Mouse (Mus musculus): Measurements from ENCODE around the gene Fam162a.
A peak's percentile ranks its signal among the peaks of the same experiment; 100 is the strongest.
"Not testable (repeated sequence)": the region's sequence is repeated elsewhere in the genome, so short reads cannot be mapped to it uniquely, and the experiment has no call there.

The Fam162a gene

DNA sequence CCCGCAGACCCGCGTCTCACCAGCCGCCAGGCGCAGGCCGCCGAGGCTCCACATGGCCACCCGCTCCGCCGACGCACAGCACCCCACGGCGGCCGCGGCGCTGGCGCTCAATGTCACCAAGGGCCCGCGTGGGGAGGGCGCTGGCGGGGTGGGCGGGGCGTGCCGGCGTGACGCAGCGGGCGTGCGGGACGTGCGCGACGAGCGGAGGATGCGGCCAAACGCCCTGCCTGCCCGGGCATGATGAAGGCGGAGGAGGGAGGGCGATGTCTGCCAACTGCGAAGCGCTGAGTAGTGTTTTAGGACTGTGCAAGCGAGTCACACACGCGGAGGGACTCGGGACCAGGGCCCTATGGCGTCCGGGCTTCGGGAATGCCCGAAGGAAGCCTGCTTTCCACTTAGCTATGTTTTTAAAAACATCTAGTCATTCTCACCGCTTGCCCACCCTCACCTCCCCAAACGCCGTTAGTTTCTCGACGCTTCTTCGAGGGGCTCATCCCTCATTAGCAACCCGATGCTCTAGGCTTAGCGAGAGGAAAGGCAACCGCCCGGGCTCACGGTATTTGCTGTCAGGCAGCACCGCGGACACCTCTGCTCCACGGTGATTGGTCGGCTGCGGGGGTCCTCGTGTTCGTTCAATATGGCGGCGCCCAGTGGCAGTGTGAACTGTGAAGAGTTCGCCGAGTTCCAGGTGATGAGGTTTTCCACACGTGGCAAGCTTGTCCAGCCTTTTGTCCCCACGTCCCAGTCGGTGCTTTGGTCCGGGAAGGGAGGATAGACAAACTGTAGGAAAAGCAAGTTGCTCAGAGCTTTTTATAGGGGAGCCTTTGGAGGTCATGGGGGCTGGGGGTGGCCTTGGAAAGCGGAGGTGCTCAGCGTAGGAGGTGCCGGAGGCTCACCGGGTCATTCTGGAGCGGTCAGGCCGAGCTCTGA is at the start of gene Fam162a, which contains the start of gene Ccdc58:
Fam162a (minus strand) TSS at position 145 of the 930 bp plus-strand sequence.
Ccdc58 (plus strand) TSS at position 236 of the 930 bp plus-strand sequence.
- DNase-seq (ENCODE audit: low spot score): peak; percentile 82

DNA sequence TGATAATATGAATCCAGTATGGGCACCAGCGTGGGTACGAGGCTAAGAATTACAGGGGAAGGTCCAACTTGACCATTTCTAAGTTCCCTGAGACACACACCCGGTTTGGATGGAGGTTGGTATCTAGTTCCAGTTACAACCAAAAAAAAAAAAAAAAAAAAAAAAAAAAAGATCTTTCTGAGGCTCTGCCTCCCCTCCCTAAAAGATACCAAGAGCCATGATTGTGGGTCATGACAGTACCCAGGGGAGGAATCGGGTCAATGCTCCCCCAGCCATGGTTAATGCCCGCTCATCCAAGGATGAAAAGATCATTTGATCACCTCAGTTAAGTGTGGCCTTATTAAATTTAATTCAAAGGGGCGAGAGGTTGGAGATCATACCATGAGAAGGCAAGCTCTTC is 44.4 kb upstream of the Fam162a start:
- not testable (repeated sequence) for DNase-seq (ENCODE audit: low spot score)

DNA sequence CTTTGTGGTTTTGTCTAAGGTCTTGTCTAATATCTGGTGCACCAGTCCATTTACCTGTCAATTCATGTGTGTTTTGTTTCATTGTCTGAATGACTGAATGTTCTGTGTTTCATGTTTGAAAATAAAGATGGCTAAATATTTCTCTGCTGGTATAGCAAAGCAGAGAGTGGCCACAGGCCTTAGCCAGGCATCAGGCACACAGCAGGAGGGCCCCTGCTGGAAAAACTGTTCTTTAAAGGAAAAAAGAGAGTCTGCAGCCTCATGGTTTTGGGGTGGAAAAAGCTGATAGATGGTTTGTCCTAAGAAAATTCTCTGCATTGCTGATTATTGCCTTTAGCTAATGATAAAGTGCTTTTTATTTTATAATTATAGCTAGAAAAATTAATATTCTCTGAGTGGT is 40.1 kb upstream of the Fam162a start:
- DNase-seq (ENCODE audit: low spot score): not testable (repeated sequence)

DNA sequence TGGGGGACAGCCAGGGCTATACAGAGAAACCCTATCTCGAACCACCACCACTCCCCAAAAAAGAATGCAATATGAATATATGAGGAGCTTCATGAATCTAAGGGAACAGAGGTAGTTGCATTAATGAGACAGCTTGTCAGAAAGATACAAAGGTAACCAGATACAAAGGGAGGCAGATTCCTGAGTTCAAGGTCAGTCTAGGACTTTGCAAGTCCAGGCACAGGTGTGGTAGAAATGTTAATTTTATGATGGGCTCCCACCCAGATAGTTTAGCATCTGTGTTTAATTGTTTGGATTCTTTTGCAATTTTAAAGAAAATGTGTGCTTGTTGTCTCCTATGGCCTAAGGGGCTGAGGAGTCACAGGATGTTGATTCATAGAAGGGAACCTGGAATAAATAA is 30.8 kb upstream of the Fam162a start:
- no peak for DNase-seq (ENCODE audit: low spot score)

DNA sequence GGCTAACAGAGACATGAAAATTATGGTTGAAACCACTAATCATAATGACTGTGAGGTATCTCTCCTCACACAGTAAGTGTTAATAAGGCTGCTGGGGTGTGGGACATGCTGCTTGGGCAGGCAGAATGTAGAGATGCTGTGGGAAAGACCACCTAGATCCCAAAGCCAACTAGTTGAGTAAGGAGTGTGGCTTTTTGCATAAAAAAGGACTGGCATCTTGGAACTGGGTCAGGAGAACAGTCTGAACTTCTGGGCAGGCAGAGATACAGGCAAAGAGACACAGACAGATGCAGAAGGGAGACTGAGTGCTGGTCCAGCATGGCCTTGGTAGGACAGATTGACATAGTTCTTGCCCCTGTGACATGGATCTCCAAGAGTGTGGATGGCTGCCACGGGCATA is 30.1 kb upstream of the Fam162a start:
- no peak for DNase-seq (ENCODE audit: low spot score)

DNA sequence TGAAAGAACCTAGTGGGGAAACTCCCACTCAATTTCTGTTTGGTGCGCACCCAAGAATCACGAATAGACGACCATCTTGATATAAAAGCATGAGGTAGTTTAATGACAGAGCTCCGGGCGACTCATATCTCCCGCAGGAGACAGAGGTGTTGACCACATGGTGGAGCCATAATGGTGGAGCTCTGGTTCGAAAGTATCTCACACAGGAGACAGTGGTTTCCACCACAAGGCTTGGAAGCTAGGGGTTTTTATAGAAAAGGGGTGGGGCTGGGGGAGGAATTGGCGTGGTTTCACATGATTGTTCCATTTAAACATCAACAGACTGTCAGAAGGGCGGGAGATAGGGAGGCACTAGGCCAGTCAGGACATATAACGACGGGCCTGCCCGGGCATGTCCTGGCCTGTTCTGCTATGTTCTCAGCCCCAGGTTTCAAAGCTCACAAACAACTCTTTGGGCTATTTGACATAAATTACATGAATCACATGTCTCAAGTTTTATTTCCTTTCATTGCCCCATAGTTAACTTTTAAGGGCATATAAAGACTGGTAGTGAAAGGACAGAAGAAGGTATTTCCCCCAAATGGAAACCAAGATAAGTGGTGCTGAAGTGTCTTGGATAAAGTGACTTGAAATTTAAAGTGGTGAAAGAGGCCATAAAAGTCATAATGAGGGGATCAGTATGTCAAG is 26.6 kb upstream of the Fam162a start:
- DNase-seq (ENCODE audit: low spot score): not testable (repeated sequence)

DNA sequence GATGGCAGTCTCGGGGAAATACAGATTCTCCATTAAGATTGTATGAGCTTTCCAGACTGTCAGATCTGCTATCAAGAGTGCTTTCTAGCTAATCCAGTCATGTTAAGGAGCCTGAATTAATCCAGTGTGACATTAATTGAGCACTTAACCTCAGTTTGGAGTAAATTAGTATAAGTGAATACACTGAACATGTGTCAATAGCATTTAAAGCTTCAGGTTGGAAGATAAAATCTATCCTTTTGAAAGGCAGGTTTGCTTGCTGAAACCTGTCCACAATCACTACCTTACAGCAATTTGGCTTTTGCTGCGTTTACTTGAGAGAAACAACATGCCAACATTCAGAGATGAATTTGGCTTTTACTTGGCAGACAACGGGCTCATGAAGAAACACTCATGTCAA is 22.7 kb upstream of the Fam162a start:
- no peak for DNase-seq (ENCODE audit: low spot score)

DNA sequence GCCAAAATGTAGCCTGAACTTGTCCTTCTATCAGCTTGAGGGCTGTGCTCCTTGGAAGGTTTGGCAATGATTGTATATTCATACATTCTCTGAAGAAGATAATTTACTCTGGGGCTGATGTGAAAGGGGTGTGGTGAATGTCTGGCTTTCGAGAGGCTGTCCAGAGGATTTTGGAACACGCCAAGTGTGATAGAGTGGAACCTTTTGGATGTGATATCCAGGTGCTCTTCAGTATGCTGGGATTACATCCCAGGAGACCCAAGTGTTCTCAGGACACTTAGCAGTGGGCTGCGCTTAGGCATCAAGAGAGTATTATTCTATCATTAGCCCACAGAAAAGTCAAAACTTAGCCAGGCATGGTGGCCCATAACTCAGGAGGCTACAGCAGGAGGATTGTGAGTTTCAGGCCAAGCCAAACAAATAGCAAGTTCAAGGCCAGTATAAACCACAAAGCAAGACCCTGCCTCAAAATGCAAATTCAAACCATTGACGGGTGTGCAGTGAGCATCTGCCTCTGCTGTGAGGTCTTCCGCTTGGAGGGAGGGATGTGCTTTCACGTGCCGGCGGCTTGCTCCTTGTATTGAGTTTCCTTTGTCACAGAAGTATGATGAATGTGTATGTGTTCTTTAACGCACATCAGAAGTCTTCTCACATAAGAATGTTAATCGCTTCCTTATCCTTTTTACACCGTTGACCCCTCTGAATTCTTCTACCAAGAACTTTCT is 19.6 kb upstream of the Fam162a start:
- DNase-seq (ENCODE audit: low spot score): no peak

DNA sequence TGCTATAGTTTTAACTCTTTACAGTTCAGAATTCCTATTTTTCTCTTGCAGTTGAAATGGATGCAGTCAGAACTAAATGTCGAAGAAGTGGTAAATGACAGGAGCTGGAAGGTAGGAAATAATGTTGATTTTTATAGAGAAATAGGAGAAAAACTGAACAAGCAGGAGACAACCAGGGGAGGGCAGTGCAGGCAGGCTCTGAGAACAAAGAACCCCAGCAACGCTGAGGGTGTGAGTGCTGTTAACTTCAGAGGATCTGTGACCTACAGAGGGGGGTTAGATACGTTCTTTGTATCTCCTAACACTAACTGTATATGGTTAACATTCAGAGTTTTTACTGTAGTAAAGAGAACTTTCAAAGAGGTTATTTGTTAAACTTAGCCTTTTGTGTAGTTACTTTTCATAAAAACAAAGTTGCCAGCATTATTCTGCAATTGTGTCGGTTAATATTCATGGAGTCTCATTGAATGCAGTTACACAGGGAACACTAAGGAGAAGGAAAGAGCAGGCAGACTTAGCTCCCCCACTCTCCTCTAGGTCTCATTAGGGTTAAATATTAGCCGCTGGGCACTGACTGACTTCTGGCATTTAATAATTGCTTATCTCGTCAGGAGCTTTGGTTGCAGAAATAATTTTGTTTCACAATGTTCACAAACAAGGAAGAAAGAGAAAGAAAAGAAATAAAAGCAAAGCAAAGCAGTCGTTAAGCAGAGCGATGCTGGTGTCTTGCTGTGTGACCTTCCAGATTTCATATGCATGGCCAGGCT is 18.6 kb upstream of the Fam162a start:
- no peak for DNase-seq (ENCODE audit: low spot score)

DNA sequence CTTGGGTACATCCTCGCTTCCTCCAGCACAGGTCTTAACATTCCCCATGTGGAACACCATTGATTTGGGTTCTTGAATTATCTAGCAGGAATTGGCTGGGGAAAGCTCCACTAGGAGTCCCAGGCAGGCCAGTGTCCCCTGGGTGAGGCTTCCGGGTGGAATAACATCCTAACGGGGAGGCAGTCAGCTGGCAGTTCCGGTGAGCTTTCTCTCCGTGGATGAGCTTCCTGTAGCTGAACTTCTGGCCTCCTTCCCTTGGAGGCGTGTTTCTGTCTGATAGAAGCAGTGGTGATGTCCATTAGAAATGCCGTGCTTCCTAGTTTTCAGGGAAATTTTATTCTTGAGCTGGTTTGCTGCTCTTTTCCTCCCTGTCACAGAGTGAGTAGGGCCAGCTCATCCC is 17.7 kb upstream of the Fam162a start:
- DNase-seq (ENCODE audit: low spot score): no peak

DNA sequence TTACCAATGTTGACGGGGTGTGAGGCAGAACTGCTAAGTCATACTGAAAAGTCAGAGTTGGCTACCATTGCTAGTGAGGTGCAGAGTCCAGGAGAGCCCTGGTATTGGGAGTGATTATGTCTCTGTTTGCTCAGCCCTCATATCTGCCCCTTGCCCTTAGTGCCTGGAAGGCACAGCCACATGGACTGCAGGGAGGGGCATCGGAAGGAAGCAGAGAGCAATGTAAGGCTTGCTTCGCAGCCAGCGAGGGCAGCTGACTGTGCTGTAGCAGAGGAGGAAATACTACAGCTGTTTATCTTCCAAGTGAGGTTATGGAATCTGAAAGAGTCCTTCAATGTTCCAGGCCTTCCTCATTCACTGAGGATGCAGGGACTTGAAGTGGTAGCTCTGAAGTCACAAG is 16.5 kb upstream of the Fam162a start:
- DNase-seq (ENCODE audit: low spot score): no peak

DNA sequence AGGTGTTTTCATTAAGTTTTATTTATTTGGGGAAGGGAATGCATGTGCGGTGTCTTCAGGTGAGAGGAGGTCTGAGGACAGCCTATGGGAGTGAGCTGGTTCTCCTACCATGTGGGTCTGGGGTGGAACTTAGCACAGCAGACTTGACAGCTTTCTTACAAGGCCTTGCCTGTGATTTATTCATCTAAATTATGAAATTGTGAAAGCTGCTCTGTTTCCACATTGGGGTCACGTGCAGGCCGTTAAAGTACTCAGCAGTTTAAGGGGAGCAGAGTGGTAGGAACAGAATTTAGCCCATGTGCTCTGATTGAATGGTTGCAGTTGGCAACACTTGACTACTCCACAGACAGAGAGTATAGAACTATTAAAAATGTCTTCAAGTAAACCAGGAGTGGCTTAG is 8.5 kb upstream of the Fam162a start:
- no peak for DNase-seq (ENCODE audit: low spot score)

DNA sequence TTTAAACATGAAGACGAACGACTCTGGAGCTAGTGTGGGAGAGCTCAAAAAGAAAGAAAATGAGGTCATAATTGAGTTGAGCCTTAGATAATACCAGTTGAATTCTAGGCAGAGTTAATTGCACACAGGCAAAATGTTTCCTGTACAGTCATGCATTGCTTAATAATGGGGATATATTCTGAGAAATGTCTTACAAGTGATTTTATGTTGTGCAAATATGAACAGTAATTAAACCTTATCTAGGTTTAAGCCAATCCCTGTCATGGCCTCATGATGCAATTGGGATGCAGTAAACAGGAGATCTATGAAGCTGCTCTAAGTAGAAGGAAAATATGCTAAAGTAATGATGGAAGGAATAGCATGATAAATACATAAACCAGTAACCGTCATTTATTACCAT is 3.4 kb upstream of the Fam162a start:
- no peak for DNase-seq (ENCODE audit: low spot score)

DNA sequence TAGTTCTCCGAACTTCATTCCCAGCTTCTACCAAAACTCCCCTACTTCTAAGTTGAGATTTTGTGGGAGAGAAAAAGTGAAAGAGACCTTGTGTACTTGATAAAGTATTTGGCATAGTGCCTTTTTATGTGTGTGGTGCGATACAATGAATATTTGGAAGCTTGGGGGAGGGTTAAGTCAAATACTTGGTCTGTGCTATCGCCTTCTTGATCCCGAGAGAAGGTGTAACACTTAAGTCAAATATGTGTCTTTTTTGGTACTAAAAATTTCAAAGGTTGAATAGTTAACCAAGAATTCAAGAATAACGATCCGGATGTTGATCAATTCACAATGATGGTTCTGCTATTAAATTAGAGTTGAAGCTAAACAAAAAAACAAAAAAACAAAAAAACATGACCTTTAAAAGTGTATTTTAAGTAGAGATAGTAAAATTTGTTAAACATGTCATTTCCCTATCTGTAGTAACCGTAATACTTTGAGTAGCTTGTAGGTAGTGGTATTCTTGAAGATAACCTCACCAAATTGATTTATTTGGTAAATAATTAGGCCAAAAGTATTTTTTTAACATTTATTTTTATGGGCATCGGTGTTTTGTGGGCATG is 1.1 kb upstream of the Fam162a start:
- no peak for DNase-seq (ENCODE audit: low spot score)

DNA sequence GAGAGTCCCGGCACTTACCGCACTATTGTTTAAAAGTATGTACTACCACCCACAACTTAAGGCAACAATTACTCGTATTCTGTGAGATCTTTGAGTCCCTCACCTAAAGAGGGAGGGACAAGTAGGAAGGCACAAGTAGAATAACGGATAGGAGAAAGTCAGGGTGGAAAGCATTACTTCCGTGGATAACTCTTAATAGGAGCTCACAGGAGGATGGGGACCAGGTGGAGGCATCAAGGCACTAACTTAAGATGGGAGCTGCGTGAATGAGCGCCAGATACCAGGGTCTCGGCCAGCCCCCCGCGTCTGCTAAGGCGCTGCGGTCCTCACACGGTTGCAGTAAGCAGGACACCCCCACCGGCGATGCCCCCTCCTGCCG is 334 bp downstream of the Fam162a start:
- DNase-seq (ENCODE audit: low spot score): no peak

DNA sequence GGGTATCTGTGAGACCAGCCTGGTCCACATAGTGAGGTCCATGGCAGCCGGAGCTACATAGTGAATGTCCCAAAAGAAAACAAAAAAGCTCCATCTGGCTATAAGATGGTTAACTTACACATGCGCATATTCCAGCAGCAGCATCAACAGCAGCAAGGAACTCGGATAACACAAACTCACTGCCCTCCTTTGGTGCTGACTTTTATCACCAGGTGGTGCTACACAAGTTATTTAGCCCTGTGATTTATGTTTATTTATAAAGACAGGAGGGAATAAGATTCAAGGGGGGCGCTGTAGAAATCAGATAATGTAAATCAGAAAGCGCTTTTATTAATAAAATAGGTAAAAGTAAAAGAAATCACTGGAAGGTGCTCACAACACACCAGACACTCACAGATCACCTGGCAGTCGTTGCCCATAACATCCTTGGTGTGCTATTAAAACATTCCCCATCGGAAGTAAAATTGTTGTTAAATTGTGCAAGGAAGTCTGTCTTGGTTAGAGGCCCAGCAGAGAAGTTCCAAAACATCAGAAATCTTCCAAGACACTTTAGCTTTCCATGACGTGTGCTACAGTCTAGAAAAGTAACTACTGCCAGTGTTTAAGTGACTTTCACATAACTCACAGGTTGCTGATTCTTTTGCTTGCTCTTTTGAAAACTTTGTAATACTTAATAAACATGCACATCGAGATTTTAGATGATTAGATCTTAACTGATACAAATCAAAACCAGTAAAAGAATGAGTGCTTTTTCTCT is 1.4 kb downstream of the Fam162a start:
- DNase-seq (ENCODE audit: low spot score): no peak

DNA sequence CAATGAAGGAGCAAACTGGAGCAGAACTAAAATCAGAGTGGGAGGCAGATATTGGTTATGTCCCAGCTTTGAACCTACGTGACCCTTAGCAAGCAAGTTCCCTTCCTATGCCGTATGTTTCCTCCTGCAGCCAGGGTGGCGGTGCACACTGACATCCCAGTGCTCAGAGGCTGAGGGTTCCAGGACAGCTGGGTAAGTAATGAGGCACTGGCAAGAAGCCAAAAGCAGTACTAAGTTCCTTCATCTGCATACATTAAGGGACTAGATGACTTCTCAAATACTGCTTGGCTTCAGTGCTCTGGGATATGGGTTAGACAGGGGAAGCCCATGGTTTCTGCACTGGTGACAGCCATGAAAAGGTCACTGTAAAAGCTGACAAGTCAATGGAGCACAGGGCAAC is 3.0 kb downstream of the Fam162a start:
- DNase-seq (ENCODE audit: low spot score): no peak

DNA sequence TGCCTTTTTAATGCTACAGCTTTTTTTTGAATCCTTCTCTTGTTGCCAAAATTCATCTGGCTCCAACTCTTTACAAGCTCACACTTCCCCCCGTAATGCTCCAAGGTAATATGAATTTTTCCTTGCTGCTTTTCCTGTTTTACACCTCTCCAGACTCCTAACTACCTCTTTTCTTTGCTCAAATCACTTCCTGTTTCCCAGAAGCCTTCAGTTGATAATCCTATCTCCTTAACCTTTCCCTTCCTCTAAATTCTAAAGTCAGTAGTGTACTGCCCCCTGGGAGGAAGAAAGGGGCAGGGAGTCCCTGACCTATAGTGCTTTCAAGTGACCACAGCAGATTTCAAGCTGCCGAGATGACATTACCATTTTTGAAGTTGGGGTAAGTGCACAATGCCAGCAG is 3.7 kb downstream of the Fam162a start:
- DNase-seq (ENCODE audit: low spot score): no peak

DNA sequence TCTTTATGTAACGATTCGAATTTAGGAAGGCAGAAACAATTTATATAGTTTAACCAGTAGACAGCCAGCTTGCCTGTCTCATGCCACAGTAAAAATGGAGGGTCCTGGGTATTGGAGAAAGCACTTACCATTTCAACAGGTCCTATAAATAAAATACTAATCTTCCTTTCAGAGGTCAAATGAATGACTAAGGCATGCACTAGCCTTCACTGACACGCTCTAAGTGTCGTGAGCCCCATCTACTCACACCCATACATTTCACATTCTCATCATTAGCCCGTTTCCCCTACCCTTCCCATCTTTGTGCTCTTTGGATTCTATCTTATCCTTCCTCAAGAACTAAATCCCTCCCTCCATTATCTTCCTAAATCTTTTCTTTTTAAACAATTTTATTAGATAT is 6.5 kb downstream of the Fam162a start:
- DNase-seq (ENCODE audit: low spot score): no peak

DNA sequence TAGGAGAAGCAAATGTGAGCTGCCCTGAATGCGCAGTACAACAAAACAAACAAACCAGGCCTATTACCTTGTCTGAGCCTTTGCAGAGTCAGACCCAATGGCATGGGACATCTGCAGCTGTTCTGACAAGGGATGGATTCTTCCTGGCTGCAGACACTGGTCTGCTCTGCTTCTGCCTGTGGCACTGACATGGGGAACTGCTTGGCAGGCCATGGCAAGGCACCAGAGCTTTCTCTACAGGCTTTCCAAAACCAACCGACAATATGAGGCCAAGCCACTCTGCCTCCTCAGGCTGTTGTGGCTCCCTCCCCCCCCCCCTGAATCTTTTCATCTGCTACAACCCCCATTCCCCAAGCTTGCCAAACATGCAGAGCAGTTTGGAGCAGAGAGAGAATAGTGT is 8.1 kb downstream of the Fam162a start:
- no peak for DNase-seq (ENCODE audit: low spot score)

DNA sequence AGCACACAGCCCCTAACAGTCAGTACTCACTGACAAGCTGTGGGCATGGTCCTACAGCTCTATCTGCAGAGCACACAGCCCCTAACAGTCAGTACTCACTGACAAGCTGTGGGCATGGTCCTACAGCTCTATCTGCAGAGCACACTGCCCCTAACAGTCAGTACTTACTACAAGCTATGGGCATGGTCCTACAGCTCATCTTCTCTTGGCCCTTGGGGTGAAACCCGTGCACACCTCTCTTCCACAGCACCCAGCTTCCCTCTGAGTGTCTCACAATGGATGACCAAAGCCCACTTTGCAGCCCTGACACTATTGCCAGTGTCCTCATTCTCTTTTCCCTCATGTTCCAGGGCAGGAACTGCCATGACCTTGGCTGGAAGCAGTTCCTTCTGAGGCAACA is 8.9 kb downstream of the Fam162a start:
- not testable (repeated sequence) for DNase-seq (ENCODE audit: low spot score)

Measured in layer of hippocampus, adult 9-10 months (tissue).